Mouse (Mus musculus): ENCODE measurements around the gene Harbi1. TPM values are rescaled to one million over a fixed set of nuclear protein-coding genes. Genes with fewer than 3 reads are reported as not detected.
A peak's percentile ranks its signal among the peaks of the same experiment; 100 is the strongest.
"Not testable (repeated sequence)": the region's sequence is repeated elsewhere in the genome, so short reads cannot be mapped to it uniquely, and the experiment has no call there.

Harbi1 gene
- polyA plus RNA-seq, 1 experiment from 2014 or later = 19.1 TPM

- no peaks in the 10 kb centered on the region for H3K36me3 ChIP-seq (replicated peaks; ENCODE audit: control insufficient read depth, insufficient read depth)
- H3K27me3 ChIP-seq (ENCODE audit: control insufficient read depth, insufficient read depth, low read length) = no peaks in the 10 kb centered on the region
- no peak overlapping the region for H3K4me2 ChIP-seq (replicated peaks)
- DNase-seq (ENCODE audit: low spot score) = no peak
- ATAC-seq (ENCODE audit: low FRiP score) = no peak
- H3K27ac ChIP-seq = no peak overlapping the region
- no peak overlapping the region for H3K4me3 ChIP-seq (replicated peaks; ENCODE audit: low read length)
- no peak overlapping the region for H3K9ac ChIP-seq
- no peaks in the 10 kb centered on the region for H3K9me3 ChIP-seq (ENCODE audit: control insufficient read depth, low read length)
- H3K4me1 ChIP-seq (replicated peaks; ENCODE audit: control insufficient read depth, insufficient read depth, low read length) = peaks cover 8% of the 10 kb centered on the region
These were observed 4.2 kb upstream of the Harbi1 start for GRCm38 (mm10) chr2:91706456-91706855.

- ATAC-seq (ENCODE audit: low FRiP score) (no peak), DNase-seq (ENCODE audit: low spot score) (no peak)
- no peaks in the 10 kb centered on the region for H3K27me3 ChIP-seq (ENCODE audit: control insufficient read depth, insufficient read depth, low read length)
- H3K9ac ChIP-seq = no peak overlapping the region
- no peak overlapping the region for H3K4me2 ChIP-seq (replicated peaks)
- no peaks in the 10 kb centered on the region for H3K9me3 ChIP-seq (ENCODE audit: control insufficient read depth, low read length)
- H3K4me1 ChIP-seq (replicated peaks; ENCODE audit: control insufficient read depth, insufficient read depth, low read length) = peaks cover 14% of the 10 kb centered on the region
- WGBS = 96% methylated on average over 6 of the region's 6 CpGs
- H3K27ac ChIP-seq = no peak overlapping the region
- no peak overlapping the region for H3K4me3 ChIP-seq (replicated peaks; ENCODE audit: low read length)
- no peaks in the 10 kb centered on the region for H3K36me3 ChIP-seq (replicated peaks; ENCODE audit: control insufficient read depth, insufficient read depth)
These were observed 2.3 kb upstream of the Harbi1 start for GRCm38 (mm10) chr2:91708361-91708760.

- Histone ChIP-seq H3K4me1 (replicated peaks; ENCODE audit: control insufficient read depth, insufficient read depth, low read length) (peaks cover 14% of the 10 kb centered on the region), H3K4me3 (replicated peaks; ENCODE audit: low read length) (peak overlapping the region; percentile 79), H3K4me2 (replicated peaks) (peak overlapping the region; percentile 93), H3K9me3 (ENCODE audit: control insufficient read depth, low read length) (no peaks in the 10 kb centered on the region), H3K9ac (peak overlapping the region; percentile 80), H3K36me3 (replicated peaks; ENCODE audit: control insufficient read depth, insufficient read depth) (no peaks in the 10 kb centered on the region; the same call in 1 of the 2 replicates), H3K27ac (peak overlapping the region; percentile 87), H3K27me3 (ENCODE audit: control insufficient read depth, insufficient read depth, low read length) (no peaks in the 10 kb centered on the region)
- no peak for ATAC-seq (ENCODE audit: low FRiP score)
- DNase-seq (ENCODE audit: low spot score) = no peak
- WGBS = 6% methylated on average over 8 of the region's 8 CpGs
These were observed 739 bp downstream of the Harbi1 start for GRCm38 (mm10) chr2:91711256-91711925.

GRCm38 (mm10) chr2:91714921-91715320 lies 4.3 kb downstream of the Harbi1 start:
- 90% methylated on average over 1 of the region's 1 CpGs for WGBS
- Histone ChIP-seq H3K36me3 (replicated peaks; ENCODE audit: control insufficient read depth, insufficient read depth) (peaks cover 3% of the 10 kb centered on the region; the same call in 1 of the 2 replicates), H3K27ac (no peak overlapping the region), H3K9me3 (ENCODE audit: control insufficient read depth, low read length) (no peaks in the 10 kb centered on the region), H3K9ac (no peak overlapping the region), H3K4me1 (replicated peaks; ENCODE audit: control insufficient read depth, insufficient read depth, low read length) (peaks cover 8% of the 10 kb centered on the region), H3K27me3 (ENCODE audit: control insufficient read depth, insufficient read depth, low read length) (no peaks in the 10 kb centered on the region), H3K4me3 (replicated peaks; ENCODE audit: low read length) (no peak overlapping the region), H3K4me2 (replicated peaks) (no peak overlapping the region)
- ATAC-seq (ENCODE audit: low FRiP score) (no peak), DNase-seq (ENCODE audit: low spot score) (no peak)

- H3K9me3 ChIP-seq (ENCODE audit: control insufficient read depth, low read length) = no peaks in the 10 kb centered on the region
- peaks cover 14% of the 10 kb centered on the region for H3K36me3 ChIP-seq (replicated peaks; ENCODE audit: control insufficient read depth, insufficient read depth)
- WGBS = 82% methylated on average over 6 of the region's 6 CpGs
- H3K27ac ChIP-seq = no peak overlapping the region
- no peak overlapping the region for H3K4me3 ChIP-seq (replicated peaks; ENCODE audit: low read length)
- DNase-seq (ENCODE audit: low spot score) = no peak
- no peaks in the 10 kb centered on the region for H3K4me1 ChIP-seq (replicated peaks; ENCODE audit: control insufficient read depth, insufficient read depth, low read length)
- no peak for ATAC-seq (ENCODE audit: low FRiP score)
- H3K4me2 ChIP-seq (replicated peaks) = no peak overlapping the region
- H3K9ac ChIP-seq = no peak overlapping the region
- no peaks in the 10 kb centered on the region for H3K27me3 ChIP-seq (ENCODE audit: control insufficient read depth, insufficient read depth, low read length)
These were observed 7.6 kb downstream of the Harbi1 start for GRCm38 (mm10) chr2:91718276-91718675.

- Histone ChIP-seq H3K4me1 (replicated peaks; ENCODE audit: control insufficient read depth, insufficient read depth, low read length) (no peaks in the 10 kb centered on the region), H3K27me3 (ENCODE audit: control insufficient read depth, insufficient read depth, low read length) (no peaks in the 10 kb centered on the region), H3K9me3 (ENCODE audit: control insufficient read depth, low read length) (no peaks in the 10 kb centered on the region), H3K9ac (no peak overlapping the region), H3K27ac (no peak overlapping the region), H3K4me2 (replicated peaks) (no peak overlapping the region), H3K36me3 (replicated peaks; ENCODE audit: control insufficient read depth, insufficient read depth) (peaks cover 11% of the 10 kb centered on the region), H3K4me3 (replicated peaks; ENCODE audit: low read length) (no peak overlapping the region)
- no peak for ATAC-seq (ENCODE audit: low FRiP score)
- DNase-seq (ENCODE audit: low spot score) = no peak
- WGBS = 79% methylated on average over 4 of the region's 4 CpGs
These were observed 12.7 kb downstream of the Harbi1 start for GRCm38 (mm10) chr2:91723382-91723781.

GRCm38 (mm10) chr2:91723951-91724350 lies 13.3 kb downstream of the Harbi1 start:
- H3K27me3 ChIP-seq (ENCODE audit: control insufficient read depth, insufficient read depth, low read length) = no peaks in the 10 kb centered on the region
- H3K4me2 ChIP-seq (replicated peaks) = no peak overlapping the region
- no peak for ATAC-seq (ENCODE audit: low FRiP score)
- no peak overlapping the region for H3K27ac ChIP-seq
- no peak overlapping the region for H3K9ac ChIP-seq
- H3K4me1 ChIP-seq (replicated peaks; ENCODE audit: control insufficient read depth, insufficient read depth, low read length) = no peaks in the 10 kb centered on the region
- H3K9me3 ChIP-seq (ENCODE audit: control insufficient read depth, low read length) = no peaks in the 10 kb centered on the region
- H3K4me3 ChIP-seq (replicated peaks; ENCODE audit: low read length) = no peak overlapping the region
- no peak for DNase-seq (ENCODE audit: low spot score)
- peaks cover 11% of the 10 kb centered on the region for H3K36me3 ChIP-seq (replicated peaks; ENCODE audit: control insufficient read depth, insufficient read depth)

GRCm38 (mm10) chr2:91724716-91725115 lies 14.1 kb downstream of the Harbi1 start:
- WGBS = 72% methylated on average over 2 of the region's 2 CpGs

GRCm38 (mm10) chr2:91725476-91725875 lies 14.8 kb downstream of the Harbi1 start:
- not testable (repeated sequence) for H3K9me3 ChIP-seq (ENCODE audit: control insufficient read depth, low read length); H3K4me2 ChIP-seq (replicated peaks); H3K4me1 ChIP-seq (replicated peaks; ENCODE audit: control insufficient read depth, insufficient read depth, low read length); DNase-seq (ENCODE audit: low spot score); ATAC-seq (ENCODE audit: low FRiP score); H3K27me3 ChIP-seq (ENCODE audit: control insufficient read depth, insufficient read depth, low read length); H3K27ac ChIP-seq; H3K36me3 ChIP-seq (replicated peaks; ENCODE audit: control insufficient read depth, insufficient read depth); H3K4me3 ChIP-seq (replicated peaks; ENCODE audit: low read length); H3K9ac ChIP-seq
- 55% methylated on average over 4 of the region's 4 CpGs for WGBS

More at GRCm38 (mm10) chr2:91724716-91725115, 14.1 kb downstream of the Harbi1 start:
- Histone ChIP-seq H3K4me1 (replicated peaks; ENCODE audit: control insufficient read depth, insufficient read depth, low read length) (no peaks in the 10 kb centered on the region), H3K27me3 (ENCODE audit: control insufficient read depth, insufficient read depth, low read length) (no peaks in the 10 kb centered on the region), H3K27ac (no peak overlapping the region), H3K4me2 (replicated peaks) (no peak overlapping the region), H3K36me3 (replicated peaks; ENCODE audit: control insufficient read depth, insufficient read depth) (peaks cover 11% of the 10 kb centered on the region), H3K9ac (no peak overlapping the region), H3K9me3 (ENCODE audit: control insufficient read depth, low read length) (no peaks in the 10 kb centered on the region), H3K4me3 (replicated peaks; ENCODE audit: low read length) (no peak overlapping the region)
- no peak for ATAC-seq (ENCODE audit: low FRiP score)
- no peak for DNase-seq (ENCODE audit: low spot score)

GRCm38 (mm10) chr2:91727011-91727410 lies 16.4 kb downstream of the Harbi1 start:
- DNase-seq (ENCODE audit: low spot score) = no peak
- 91% methylated on average over 3 of the region's 3 CpGs for WGBS
- no peaks in the 10 kb centered on the region for H3K9me3 ChIP-seq (ENCODE audit: control insufficient read depth, low read length)
- no peaks in the 10 kb centered on the region for H3K27me3 ChIP-seq (ENCODE audit: control insufficient read depth, insufficient read depth, low read length)
- H3K4me3 ChIP-seq (replicated peaks; ENCODE audit: low read length) = no peak overlapping the region
- peaks cover 9% of the 10 kb centered on the region for H3K4me1 ChIP-seq (replicated peaks; ENCODE audit: control insufficient read depth, insufficient read depth, low read length)
- no peak overlapping the region for H3K9ac ChIP-seq
- ATAC-seq (ENCODE audit: low FRiP score) = no peak
- no peak overlapping the region for H3K4me2 ChIP-seq (replicated peaks)
- no peak overlapping the region for H3K27ac ChIP-seq
- no peaks in the 10 kb centered on the region for H3K36me3 ChIP-seq (replicated peaks; ENCODE audit: control insufficient read depth, insufficient read depth)

Data from hindbrain, embryonic 14.5 days (tissue).